In genomic region chr5:4009540-4009939, GRCm38 (mm10) we compare ENCODE assay signal across 20 mouse cellular contexts.
"Had no signal": no experiment of that assay in that cellular context is flagged by ENCODE, and none has a peak within 500 bp of the region (broad histone marks: within the 10 kb centered on the region; RNA-seq: fewer than 3 reads in every experiment).

No protein-coding gene starts in this region.

- H3K4me1 ChIP-seq: limb, embryonic 10.5 days; limb, embryonic 13.5 days; liver, embryonic 12.5 days; liver, embryonic 15.5 days; lung, embryonic 15.5 days; stomach, embryonic 15.5 days had no signal

- DNase-seq: kidney, adult 18-20 months; kidney, adult 9 months; kidney, postnatal 14 days; kidney, postnatal 4 days; liver; lung, adult 18-20 months; lung, postnatal 10 days; lung, postnatal 4 days; midbrain, embryonic 14.5 days; right cerebral cortex, adult 18-20 months; right cerebral cortex, postnatal 14 days; right cerebral cortex, postnatal 4 days; thymus, postnatal 25 days had no signal

- H3K9ac ChIP-seq: limb, embryonic 13.5 days; liver, embryonic 12.5 days; liver, embryonic 15.5 days; lung, embryonic 15.5 days; stomach, embryonic 15.5 days had no signal

- H3K9me3 ChIP-seq: limb, embryonic 10.5 days; limb, embryonic 13.5 days; liver, embryonic 12.5 days; liver, embryonic 15.5 days; lung, embryonic 15.5 days; stomach, embryonic 15.5 days had no signal

- H3K27me3 ChIP-seq: limb, embryonic 13.5 days; liver, embryonic 12.5 days; liver, embryonic 15.5 days; lung, embryonic 15.5 days; stomach, embryonic 15.5 days had no signal

- H3K4me3 ChIP-seq: limb, embryonic 10.5 days; limb, embryonic 13.5 days; liver, embryonic 12.5 days; liver, embryonic 15.5 days; lung, embryonic 15.5 days; stomach, embryonic 15.5 days had no signal

- ATAC-seq: liver, embryonic 12.5 days had no signal

- H3K27ac ChIP-seq: limb, embryonic 10.5 days; limb, embryonic 13.5 days; liver, embryonic 12.5 days; liver, embryonic 15.5 days; lung, embryonic 15.5 days; stomach, embryonic 15.5 days had no signal

- H3K4me2 ChIP-seq: limb, embryonic 13.5 days; liver, embryonic 12.5 days; liver, embryonic 15.5 days; lung, embryonic 15.5 days; midbrain, embryonic 11.5 days; stomach, embryonic 15.5 days had no signal
